Mouse (Mus musculus) heart, adult 11 months (tissue): Measurements from ENCODE around the gene Mdm2.
A peak's percentile ranks its signal among the peaks of the same experiment; 100 is the strongest.
"Not testable (repeated sequence)": the region's sequence is repeated elsewhere in the genome, so short reads cannot be mapped to it uniquely, and the experiment has no call there.

Experiments
- DNase-seq: peaks from one replicate; pipeline ENCODE4 v3.0.0; 2022

Gene Mdm2

GRCm38 (mm10) chr10:117731244-117732101 is 20.9 kb upstream of the Mdm2 start:
- DNase-seq = no peak

GRCm38 (mm10) chr10:117730637-117731203 is 20.2 kb upstream of the Mdm2 start:
- no peak for DNase-seq

GRCm38 (mm10) chr10:117730140-117730539 is 19.6 kb upstream of the Mdm2 start:
- no peak for DNase-seq

- DNase-seq = no peak
Measured at GRCm38 (mm10) chr10:117729139-117729814, 18.7 kb upstream of the Mdm2 start.

- DNase-seq = no peak
Measured at GRCm38 (mm10) chr10:117728574-117728973, 18.0 kb upstream of the Mdm2 start.

GRCm38 (mm10) chr10:117727518-117728110 is 17.1 kb upstream of the Mdm2 start:
- no peak for DNase-seq

GRCm38 (mm10) chr10:117726888-117727385 is 16.4 kb upstream of the Mdm2 start:
- no peak for DNase-seq

GRCm38 (mm10) chr10:117726350-117726749 is 15.8 kb upstream of the Mdm2 start:
- DNase-seq = no peak

- no peak for DNase-seq
Measured at GRCm38 (mm10) chr10:117725671-117726070, 15.1 kb upstream of the Mdm2 start.

- DNase-seq = no peak
Measured at GRCm38 (mm10) chr10:117724804-117725361, 14.3 kb upstream of the Mdm2 start.

GRCm38 (mm10) chr10:117724136-117724718 is 13.7 kb upstream of the Mdm2 start:
- DNase-seq = no peak

GRCm38 (mm10) chr10:117718161-117719119 is 7.9 kb upstream of the Mdm2 start:
- no peak for DNase-seq

- peak; percentile 97 for DNase-seq
Measured at GRCm38 (mm10) chr10:117717583-117717982, 7.0 kb upstream of the Mdm2 start.

- no peak for DNase-seq
Measured at GRCm38 (mm10) chr10:117716686-117717085, 6.1 kb upstream of the Mdm2 start.

GRCm38 (mm10) chr10:117715654-117716053 is 5.1 kb upstream of the Mdm2 start:
- DNase-seq = not testable (repeated sequence)

GRCm38 (mm10) chr10:117714928-117715500 is 4.5 kb upstream of the Mdm2 start:
- DNase-seq = no peak

GRCm38 (mm10) chr10:117714048-117714545 is 3.5 kb upstream of the Mdm2 start:
- DNase-seq = peak; percentile 80

- DNase-seq = peak; percentile 82
Measured at GRCm38 (mm10) chr10:117713466-117713865, 2.9 kb upstream of the Mdm2 start.

GRCm38 (mm10) chr10:117712871-117713270 is 2.3 kb upstream of the Mdm2 start:
- DNase-seq = peak; percentile 54

GRCm38 (mm10) chr10:117712191-117712754 is 1.7 kb upstream of the Mdm2 start:
- DNase-seq = peak; percentile 87
